Mouse (Mus musculus): ENCODE measurements at regions not wholly inside any gene's neighbourhood (a gene's known extent, or its start where the extent isn't known, plus 50 kb on each side); places are given as distances from the start of the nearest gene placed in this dataset.

DNA sequence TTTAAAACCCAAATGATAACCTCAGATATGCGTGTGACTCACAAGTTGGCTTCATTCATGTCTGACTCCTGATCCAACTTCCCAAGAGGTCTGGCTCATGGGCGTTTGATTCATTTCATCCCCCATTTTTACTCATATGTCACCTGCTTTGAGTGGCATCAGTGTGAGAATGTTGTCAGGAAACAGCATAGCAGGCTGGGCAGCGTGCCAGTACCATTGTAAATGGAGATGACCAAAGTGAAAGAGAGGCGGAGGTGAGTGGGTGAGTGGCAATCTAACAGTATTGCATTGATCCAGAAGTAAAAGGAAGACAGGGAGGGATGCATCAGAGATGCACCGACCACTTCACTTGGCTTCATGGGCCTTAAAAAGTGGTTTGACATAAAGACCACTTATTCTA is 720.7 kb downstream of the Hace1 start:
- intact Hi-C loops (cut with DNase I) = no loop called here
- DNase-seq = no peak

DNA sequence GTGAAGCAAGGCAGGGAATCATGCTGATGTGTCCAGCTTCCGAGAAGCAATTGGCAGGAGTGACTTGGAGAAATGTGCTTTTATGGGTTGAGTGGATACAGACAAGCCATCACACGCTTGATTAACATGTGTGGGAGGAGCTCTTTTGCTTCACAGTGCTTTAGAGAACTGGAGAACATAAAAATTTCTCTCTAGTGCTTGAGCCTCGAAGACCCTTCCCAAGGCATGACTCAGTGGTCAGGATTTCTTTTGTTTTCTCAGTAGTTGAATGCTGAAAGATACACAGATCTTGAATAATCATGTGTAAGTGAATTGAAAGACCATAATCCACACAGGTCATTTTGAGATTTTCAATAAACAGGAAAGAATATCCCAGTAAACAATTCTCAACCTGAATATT is 721.9 kb downstream of the Hace1 start:
- no peak for DNase-seq
- intact Hi-C loops (cut with DNase I) = no loop called here

DNA sequence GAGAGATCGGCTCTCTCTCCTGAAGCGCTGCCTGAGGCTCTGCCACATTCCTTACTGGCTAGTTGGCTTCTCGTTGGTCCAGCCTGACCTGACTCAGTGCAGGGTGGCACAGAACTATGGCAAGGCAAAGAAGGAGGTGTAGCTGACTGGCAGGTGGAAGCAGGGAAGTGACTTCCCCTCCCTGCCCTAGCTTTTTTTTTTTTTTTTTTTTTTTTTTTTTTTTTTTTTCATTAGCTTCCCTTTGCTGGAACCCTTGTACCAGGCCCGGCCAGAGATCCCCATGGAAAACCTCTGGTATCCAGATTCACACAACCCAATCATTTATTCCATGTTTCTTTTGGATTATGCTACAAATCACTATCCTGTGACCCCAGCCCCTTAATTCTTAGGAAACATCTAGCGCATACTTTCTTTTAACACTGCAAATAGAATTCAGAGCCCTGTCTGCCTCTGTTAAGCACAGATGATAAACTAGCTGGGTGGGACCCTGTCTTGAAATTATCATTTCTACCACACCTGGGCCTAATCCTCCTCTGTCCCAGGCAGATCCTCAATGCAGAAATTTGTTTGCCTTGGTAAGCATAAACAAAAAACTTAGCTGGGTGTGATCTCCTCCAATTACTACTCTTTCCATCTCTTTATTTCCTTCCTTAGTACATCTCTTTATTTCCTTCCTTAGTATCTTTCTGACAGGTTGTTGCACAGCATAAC is 742.9 kb downstream of the Hace1 start:
- intact Hi-C loops (cut with DNase I) = no loop called here
- DNase-seq = no peak

DNA sequence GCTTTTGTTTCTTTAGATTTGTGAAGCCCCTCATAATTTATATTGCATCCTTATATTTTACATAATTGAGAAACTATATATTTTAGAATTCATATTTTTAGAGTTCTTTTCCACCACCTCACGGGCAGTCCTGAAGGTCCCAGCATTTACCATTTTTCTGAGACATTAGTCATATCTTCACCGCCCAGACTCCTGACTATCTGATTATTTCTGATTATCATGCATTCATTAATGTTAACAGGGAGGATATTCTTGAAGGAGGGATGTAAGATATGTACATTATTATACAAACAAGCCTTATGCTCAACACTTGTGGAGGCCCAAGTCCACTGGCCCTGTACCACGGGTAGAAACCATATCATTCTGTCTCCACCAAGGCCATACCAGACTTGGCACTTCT is 743.4 kb downstream of the Hace1 start:
- intact Hi-C loops (cut with DNase I) = no loop called here
- DNase-seq = no peak

DNA sequence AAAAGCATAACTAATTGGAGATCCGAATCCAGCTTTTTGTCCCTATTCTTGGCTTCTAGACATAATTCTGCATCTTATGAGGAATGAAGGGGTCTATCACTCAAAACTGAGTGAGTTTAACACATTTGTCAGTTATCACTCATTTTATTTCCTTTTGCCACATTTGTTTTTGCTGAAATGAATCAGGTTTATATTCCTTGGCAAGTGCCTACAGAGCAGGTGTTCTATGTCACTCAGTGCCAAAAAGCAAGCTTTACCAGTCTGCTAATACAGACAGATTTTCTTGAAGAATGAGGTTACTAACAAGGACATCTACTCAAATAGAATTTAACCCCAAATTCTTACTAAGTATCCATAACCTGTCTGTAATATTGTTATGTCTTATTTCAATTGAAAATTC is 751.4 kb downstream of the Hace1 start:
- DNase-seq = no peak
- intact Hi-C loops (cut with DNase I) = no loop called here

DNA sequence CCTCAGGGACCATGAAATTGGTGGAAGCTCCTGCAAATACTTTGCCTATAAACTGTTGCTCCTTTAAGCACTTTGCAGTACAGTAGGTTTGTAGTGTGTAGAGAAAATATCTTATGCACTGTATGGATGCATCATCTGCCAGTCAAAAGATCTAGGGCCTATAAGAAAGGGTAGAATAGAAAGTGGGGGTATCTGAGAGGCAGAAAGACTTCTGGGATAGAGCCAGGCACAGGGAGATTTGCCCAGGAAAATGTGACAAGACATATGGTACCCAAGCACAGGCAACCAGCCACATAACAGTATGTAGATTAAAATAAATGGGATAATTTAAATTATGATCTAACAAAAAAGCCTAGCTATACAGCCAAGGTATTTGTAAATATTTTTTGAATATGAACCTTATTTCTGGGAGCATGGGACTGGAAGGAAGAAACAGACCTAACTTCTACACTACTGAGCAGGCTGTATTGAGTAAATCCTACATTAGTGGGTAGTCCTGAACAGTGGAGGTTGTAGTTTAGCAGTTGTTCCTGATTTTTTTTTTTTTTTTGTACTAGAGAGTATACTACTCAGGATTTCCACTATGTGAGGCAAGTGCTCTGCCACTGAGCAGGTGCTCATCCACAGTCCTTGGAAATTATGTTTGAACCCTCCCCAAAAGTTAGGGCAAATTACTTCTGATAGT is 754.1 kb downstream of the Hace1 start:
- no peak for DNase-seq
- intact Hi-C loops (cut with DNase I) = no loop called here

DNA sequence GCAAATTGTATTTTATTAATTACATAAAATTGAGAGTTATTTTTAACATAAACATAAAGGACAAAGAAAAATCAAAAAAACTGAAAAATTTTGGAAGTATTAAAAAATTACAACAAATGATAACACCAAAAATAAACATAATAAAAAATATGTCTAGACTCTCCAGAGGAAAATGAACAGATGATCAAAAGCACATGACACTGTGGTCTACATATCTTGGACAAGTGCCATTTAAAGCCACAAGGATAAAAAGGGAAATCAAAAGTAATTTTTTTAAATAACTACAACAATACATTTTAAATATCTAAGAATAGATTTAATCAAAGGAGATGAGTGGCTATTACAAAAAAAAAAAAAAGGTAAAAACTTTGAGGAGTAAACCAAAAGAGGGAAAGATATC is 755.6 kb downstream of the Hace1 start:
- no peak for DNase-seq
- intact Hi-C loops (cut with DNase I) = no loop called here

DNA sequence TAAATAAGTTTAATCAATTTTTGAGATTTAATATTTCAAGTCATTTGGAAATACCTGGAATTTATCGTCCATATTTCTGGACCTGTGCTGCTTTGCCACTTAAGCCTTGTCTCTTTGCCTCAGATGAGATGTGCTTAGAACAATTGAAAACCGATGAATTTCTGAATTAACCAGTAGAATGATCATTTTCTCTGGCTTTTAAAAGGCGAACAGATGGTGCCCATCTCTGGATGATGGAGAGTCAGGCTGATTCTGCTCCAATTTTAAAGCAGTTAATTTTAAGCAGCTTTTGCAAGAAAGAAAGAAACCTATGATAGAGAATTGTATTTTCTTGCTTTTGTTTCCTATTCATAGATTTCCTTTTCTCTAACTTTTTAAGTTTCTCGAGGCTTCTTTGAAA is 767.7 kb downstream of the Hace1 start:
- intact Hi-C loops (cut with DNase I) = no loop called here
- no peak for DNase-seq

DNA sequence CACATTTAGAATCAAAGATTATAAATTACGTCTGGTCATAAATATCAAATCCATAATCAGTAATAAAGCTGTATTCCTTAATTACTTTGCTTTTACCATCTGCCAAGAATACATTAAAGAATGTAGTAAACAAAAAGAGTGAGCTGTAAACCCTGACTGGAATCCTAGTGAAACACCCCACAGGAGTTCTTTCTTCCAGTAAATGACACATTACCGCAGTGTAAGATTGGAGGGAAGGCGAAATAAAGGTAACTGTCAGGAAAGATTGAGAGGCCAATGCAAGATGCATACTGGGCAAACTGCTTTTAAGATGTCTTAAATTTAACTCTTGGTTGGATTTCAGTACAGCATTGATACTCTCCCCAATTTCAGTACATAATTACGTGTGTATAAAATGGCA is 772.0 kb downstream of the Hace1 start:
- intact Hi-C loops (cut with DNase I) = no loop called here
- no peak for DNase-seq

DNA sequence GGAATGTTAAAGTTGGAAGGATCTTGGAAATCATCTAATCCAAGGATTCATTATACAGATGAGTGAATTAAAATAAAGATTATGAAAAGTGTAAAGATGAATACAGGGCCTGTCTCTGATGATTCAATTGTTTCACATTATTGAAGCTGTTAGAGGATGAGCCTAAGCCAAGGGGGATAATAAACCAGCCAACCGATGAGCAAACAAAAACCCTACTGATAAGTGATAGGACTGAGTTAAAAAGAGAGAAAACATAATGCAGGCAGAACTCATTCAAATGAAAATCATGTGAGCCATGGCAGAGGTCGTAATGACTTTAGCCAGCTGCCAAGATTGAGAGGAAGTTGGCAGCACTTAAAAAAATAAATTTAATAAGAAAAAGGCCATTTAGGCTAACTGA is 772.6 kb downstream of the Hace1 start:
- DNase-seq = no peak
- intact Hi-C loops (cut with DNase I) = no loop called here

DNA sequence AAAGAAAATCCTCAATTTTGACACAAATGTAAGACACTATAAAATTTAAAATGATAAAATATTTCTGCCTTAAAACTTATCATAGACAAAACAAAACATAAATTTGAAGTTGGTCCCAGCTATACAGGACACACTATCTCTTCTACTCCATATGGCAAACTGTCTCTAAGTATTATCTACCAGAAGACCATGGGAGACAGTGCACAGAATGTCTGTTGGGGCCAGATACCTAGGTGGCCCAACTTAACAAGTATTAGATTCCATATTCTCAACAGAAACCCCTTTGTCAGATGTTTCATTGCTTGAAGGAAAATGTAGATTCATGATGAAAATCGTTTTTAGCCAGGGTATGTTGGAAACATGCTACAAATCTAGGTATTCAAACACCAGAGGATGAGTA is 779.1 kb downstream of the Hace1 start:
- DNase-seq = no peak
- intact Hi-C loops (cut with DNase I) = no loop called here

DNA sequence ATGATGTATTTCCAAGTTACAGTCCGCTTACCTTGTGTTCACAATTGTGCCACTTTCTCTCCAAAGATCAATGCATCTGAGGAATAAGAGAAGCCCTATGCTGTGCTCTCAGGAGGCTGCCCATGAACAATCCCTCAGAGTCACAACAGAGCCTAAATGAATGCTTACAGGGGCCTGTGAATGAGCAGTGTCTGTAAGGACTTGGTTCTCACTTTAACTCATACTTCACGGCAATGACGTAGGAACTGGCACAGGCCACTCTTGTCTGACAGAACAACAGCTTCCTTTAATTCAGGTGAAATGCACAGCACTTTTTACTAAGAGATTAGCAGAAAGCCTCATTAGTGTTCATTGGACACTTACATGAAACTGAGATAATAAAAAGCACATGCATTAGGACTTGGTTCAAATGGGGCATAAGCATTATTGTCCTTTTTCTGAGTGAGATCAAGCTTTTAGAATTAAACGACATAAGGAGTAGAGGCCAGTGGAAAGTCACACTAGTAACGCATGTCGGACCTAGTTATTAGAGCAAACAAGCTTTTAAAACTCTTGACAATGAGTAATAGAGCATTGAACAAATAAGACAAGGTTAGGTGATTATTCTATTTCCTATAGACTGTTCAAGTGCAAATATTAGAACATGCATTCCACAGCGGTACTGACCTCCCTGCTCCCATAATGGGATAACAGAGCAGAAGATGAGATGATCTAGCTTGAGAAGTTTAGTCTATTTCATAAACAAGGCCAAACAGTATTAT is 796.3 kb downstream of the Hace1 start:
- no peak for DNase-seq
- intact Hi-C loops (cut with DNase I) = no loop called here

DNA sequence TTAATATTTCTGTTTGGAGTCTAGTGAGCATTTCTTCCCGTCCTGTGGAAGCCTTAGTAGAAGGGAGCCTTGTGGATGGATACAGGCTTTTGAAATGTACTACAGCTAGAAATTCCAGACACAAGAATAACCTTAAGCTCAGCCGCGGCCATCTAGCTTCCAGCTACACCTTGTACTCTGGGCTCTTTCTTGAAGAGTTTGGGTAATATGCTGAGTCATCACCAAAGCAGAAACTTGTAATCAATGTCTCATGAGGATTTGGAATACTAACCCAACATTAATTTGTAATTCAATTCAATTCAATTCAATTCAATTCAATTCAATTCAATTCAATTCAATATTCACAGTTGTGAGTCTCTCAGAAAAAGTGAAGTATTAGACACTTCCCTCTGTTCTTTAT is 797.0 kb downstream of the Hace1 start:
- intact Hi-C loops (cut with DNase I) = no loop called here
- DNase-seq = no peak

DNA sequence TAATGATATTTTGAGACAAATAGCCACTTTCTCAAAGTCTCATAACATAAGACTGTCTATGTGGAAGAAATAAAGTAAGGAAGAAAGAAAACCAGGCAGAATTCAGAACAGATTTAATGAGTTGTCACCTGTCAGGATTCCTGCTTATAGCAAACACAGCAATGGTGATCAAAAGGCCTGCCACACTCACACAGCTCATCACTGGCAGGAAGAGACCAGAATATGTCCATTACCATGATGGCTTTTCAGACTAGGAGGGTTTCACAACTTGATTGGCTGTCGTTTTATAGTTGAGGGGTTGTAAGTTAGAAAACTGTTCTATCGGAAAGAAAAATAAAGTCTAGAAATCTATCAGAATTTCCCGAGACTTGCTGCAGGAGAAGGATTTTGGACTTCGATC is 819.5 kb downstream of the Hace1 start:
- no peak for DNase-seq
- intact Hi-C loops (cut with DNase I) = no loop called here

DNA sequence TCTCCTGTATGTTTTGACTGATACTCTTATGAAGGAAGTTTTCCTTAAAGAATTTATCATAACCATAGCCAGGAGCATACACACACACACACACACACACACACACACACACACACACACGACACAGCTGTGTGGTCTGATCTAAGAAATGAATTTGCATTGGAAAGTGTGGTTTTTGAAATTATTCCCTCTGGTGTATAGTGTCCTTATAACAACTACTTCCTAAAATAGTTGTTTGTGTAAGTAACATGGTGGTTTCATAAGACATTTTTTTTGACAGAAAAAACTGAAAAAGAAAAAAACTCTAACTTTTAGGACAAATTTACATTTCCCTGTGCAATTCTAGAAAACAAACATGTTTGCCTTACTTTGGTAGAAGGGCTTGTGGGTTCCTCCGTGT is 826.3 kb downstream of the Hace1 start:
- intact Hi-C loops (cut with DNase I) = no loop called here
- no peak for DNase-seq

Small RNAs in the stretch of these regions (microRNA-seq; reads per million reads assigned to microRNA genes)
- gene Gm27410 (ENCODE audit: borderline number of aligned reads in 2 of 2) = 0 reads per million in 2 experiments
